Mouse (Mus musculus): ENCODE measurements around the gene Prg4.

The Prg4 gene

DNA sequence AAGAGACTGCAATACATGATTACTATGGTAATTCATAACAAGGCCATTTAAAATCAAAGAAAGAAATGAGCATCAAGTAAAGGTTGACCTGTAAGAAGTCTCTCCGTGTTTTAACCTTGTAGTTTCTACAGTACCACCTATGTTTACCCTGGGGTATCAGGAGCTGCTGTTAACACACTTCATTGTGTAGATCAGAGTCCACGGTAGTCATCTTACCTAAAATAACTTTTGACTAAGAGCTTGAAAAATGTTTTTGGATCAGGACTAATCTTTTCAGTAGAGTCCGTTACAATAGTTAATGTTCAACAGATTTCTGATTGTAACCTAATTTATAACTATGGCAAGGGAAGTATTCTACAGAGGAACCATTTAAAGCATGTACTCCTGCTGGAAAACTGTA lies 61.4 kb downstream of the Prg4 start:
- DNase-seq = no peak

DNA sequence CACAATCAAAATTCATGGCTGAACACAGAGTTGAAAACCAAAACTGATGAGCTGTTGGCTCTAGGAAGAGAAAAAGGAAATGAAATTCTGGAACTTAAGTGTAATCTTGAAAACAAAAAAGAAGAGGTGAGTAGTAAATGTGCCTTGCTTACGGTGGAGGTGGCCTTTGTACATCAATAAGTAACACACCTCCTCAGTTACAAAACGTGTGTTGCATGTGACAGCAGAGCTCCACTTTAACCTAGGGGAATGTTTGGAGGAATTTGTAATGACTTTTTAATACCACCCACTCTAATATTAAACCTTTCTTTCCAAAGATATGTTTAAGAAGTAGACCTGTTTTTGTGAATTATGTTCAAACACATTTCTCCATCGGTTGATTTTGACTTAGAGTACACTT lies 62.1 kb downstream of the Prg4 start:
- no peak for DNase-seq
